Mouse (Mus musculus): ENCODE results near the gene Nck1. TPM values are rescaled to one million over a fixed set of nuclear protein-coding genes. Genes with fewer than 3 reads are reported as not detected.

Gene Nck1
- total RNA-seq, 1 experiment, result 15.8 TPM

DNA sequence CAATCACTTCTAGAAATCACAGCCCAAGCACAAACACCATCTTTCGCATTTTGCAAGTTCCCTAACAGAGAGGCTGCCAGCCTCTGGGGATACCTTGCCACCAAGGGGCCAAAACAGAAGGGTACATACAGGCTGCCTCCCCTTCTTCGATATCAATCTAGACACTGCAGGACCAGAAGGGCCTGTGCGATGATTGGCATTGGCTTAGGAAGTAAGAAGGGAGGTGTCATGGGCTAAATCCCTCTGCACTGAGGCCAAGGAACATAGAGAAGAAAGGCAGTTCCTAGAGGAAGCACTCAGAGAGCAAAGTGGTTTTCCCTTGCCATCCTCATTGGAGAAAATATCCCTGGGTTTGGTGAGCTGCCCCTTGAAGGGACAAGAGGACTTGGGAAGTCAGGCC, 76.3 kb downstream of the Nck1 start:
- no peak for DNase-seq (ENCODE audit: low read depth, low spot score)
- no peak for TF ChIP-seq ZNF384 (IDR thresholded peaks at IDR 0.05; ENCODE audit: low read depth, low read length)
- no peak for TF ChIP-seq HCFC1 (IDR thresholded peaks at IDR 0.05; ENCODE audit: borderline replicate concordance, insufficient read depth, low read length)
- no peak for TF ChIP-seq MAFK (IDR thresholded peaks at IDR 0.05; ENCODE audit: insufficient read depth, low read depth, low read length)
- TF ChIP-seq CHD2 (IDR thresholded peaks at IDR 0.05; ENCODE audit: low read depth, low read length), result no peak
- TF ChIP-seq ZC3H11A (IDR thresholded peaks at IDR 0.05; ENCODE audit: borderline replicate concordance, low read depth, low read length), result no peak
- Histone ChIP-seq H3K9ac (ENCODE audit: insufficient read depth, low read depth, low read length, poor library complexity, severe bottlenecking) (no peak overlapping the region), H3K36me3 (ENCODE audit: control insufficient read depth, insufficient read depth, low read length, poor library complexity, severe bottlenecking) (no peaks in the 10 kb centered on the region; the same call in 1 of the 2 replicates), H3K4me1 (ENCODE audit: control insufficient read depth in 2 of 2, insufficient read depth in 2 of 2, low read length in 2 of 2, poor library complexity in 1 of 2) (no peaks in the 10 kb centered on the region; a peak in 1 of 4 replicates), H3K4me3 (ENCODE audit: insufficient read depth in 1 of 2, low read depth in 1 of 2, low read length in 2 of 2, poor library complexity in 1 of 2, severe bottlenecking in 1 of 2) (no peak overlapping the region), H3K9me3 (ENCODE audit: control insufficient read depth, insufficient read depth, low read depth, low read length) (no peaks in the 10 kb centered on the region), H3K27ac (ENCODE audit: insufficient read depth, low read depth, low read length, poor library complexity, severe bottlenecking) (no peak overlapping the region)
- in situ Hi-C loops (cut with MboI; ENCODE audit: low sequenced_read_pairs in 2 of 2, unreplicated experiment in 2 of 2), result loop anchor here in 1 of 2 experiments (25.0 kb wide), 1 partner anchor 443 kb away; no protein-coding TSS in a partner anchor

GRCm38 (mm10) chr9:100468151-100468550, 77.8 kb downstream of the Nck1 start:
- H3K9ac ChIP-seq (ENCODE audit: insufficient read depth, low read depth, low read length, poor library complexity, severe bottlenecking), result no peak overlapping the region
- H3K9me3 ChIP-seq (ENCODE audit: control insufficient read depth, insufficient read depth, low read depth, low read length), result no peaks in the 10 kb centered on the region
- DNase-seq (ENCODE audit: low read depth, low spot score), result no peak
- H3K4me1 ChIP-seq (ENCODE audit: control insufficient read depth in 2 of 2, insufficient read depth in 2 of 2, low read length in 2 of 2, poor library complexity in 1 of 2), result no peaks in the 10 kb centered on the region; a peak in 1 of 4 replicates
- H3K27ac ChIP-seq (ENCODE audit: insufficient read depth, low read depth, low read length, poor library complexity, severe bottlenecking), result no peak overlapping the region
- TF ChIP-seq CHD2 (IDR thresholded peaks at IDR 0.05; ENCODE audit: low read depth, low read length) (no peak), ZNF384 (IDR thresholded peaks at IDR 0.05; ENCODE audit: low read depth, low read length) (no peak), MAFK (IDR thresholded peaks at IDR 0.05; ENCODE audit: insufficient read depth, low read depth, low read length) (no peak), ZC3H11A (IDR thresholded peaks at IDR 0.05; ENCODE audit: borderline replicate concordance, low read depth, low read length) (no peak), HCFC1 (IDR thresholded peaks at IDR 0.05; ENCODE audit: borderline replicate concordance, insufficient read depth, low read length) (no peak)
- H3K36me3 ChIP-seq (ENCODE audit: control insufficient read depth, insufficient read depth, low read length, poor library complexity, severe bottlenecking), result no peaks in the 10 kb centered on the region; the same call in 1 of the 2 replicates
- no peak overlapping the region for H3K4me3 ChIP-seq (ENCODE audit: insufficient read depth in 1 of 2, low read depth in 1 of 2, low read length in 2 of 2, poor library complexity in 1 of 2, severe bottlenecking in 1 of 2)
- in situ Hi-C loops (cut with MboI; ENCODE audit: low sequenced_read_pairs in 2 of 2, unreplicated experiment in 2 of 2), result loop anchor here in 1 of 2 experiments (25.0 kb wide), 1 partner anchor 444 kb away; no protein-coding TSS in a partner anchor

- Histone ChIP-seq H3K27ac (ENCODE audit: insufficient read depth, low read depth, low read length, poor library complexity, severe bottlenecking) (no peak overlapping the region), H3K36me3 (ENCODE audit: control insufficient read depth, insufficient read depth, low read length, poor library complexity, severe bottlenecking) (no peaks in the 10 kb centered on the region; the same call in 1 of the 2 replicates), H3K4me1 (ENCODE audit: control insufficient read depth in 2 of 2, insufficient read depth in 2 of 2, low read length in 2 of 2, poor library complexity in 1 of 2) (no peaks in the 10 kb centered on the region; a peak in 1 of 4 replicates), H3K4me3 (ENCODE audit: insufficient read depth in 1 of 2, low read depth in 1 of 2, low read length in 2 of 2, poor library complexity in 1 of 2, severe bottlenecking in 1 of 2) (no peak overlapping the region), H3K9me3 (ENCODE audit: control insufficient read depth, insufficient read depth, low read depth, low read length) (no peaks in the 10 kb centered on the region), H3K9ac (ENCODE audit: insufficient read depth, low read depth, low read length, poor library complexity, severe bottlenecking) (no peak overlapping the region)
- no peak for TF ChIP-seq ZNF384 (IDR thresholded peaks at IDR 0.05; ENCODE audit: low read depth, low read length)
- no peak for TF ChIP-seq MAFK (IDR thresholded peaks at IDR 0.05; ENCODE audit: insufficient read depth, low read depth, low read length)
- no peak for TF ChIP-seq ZC3H11A (IDR thresholded peaks at IDR 0.05; ENCODE audit: borderline replicate concordance, low read depth, low read length)
- TF ChIP-seq CHD2 (IDR thresholded peaks at IDR 0.05; ENCODE audit: low read depth, low read length), result no peak
- TF ChIP-seq HCFC1 (IDR thresholded peaks at IDR 0.05; ENCODE audit: borderline replicate concordance, insufficient read depth, low read length), result no peak
- DNase-seq (ENCODE audit: low read depth, low spot score), result no peak
- in situ Hi-C loops (cut with MboI; ENCODE audit: low sequenced_read_pairs in 2 of 2, unreplicated experiment in 2 of 2), result loop anchor here in 1 of 2 experiments (25.0 kb wide), 1 partner anchor 445 kb away; no protein-coding TSS in a partner anchor
These were observed 78.3 kb downstream of the Nck1 start for GRCm38 (mm10) chr9:100467653-100468052.

GRCm38 (mm10) chr9:100466743-100467142, 79.2 kb downstream of the Nck1 start:
- no peak for TF ChIP-seq CHD2 (IDR thresholded peaks at IDR 0.05; ENCODE audit: low read depth, low read length)
- no peak for TF ChIP-seq ZNF384 (IDR thresholded peaks at IDR 0.05; ENCODE audit: low read depth, low read length)
- TF ChIP-seq MAFK (IDR thresholded peaks at IDR 0.05; ENCODE audit: insufficient read depth, low read depth, low read length), result no peak
- TF ChIP-seq ZC3H11A (IDR thresholded peaks at IDR 0.05; ENCODE audit: borderline replicate concordance, low read depth, low read length), result no peak
- no peak for TF ChIP-seq HCFC1 (IDR thresholded peaks at IDR 0.05; ENCODE audit: borderline replicate concordance, insufficient read depth, low read length)
- Histone ChIP-seq H3K36me3 (ENCODE audit: control insufficient read depth, insufficient read depth, low read length, poor library complexity, severe bottlenecking) (no peaks in the 10 kb centered on the region; the same call in 1 of the 2 replicates), H3K4me1 (ENCODE audit: control insufficient read depth in 2 of 2, insufficient read depth in 2 of 2, low read length in 2 of 2, poor library complexity in 1 of 2) (no peaks in the 10 kb centered on the region; a peak in 1 of 4 replicates), H3K4me3 (ENCODE audit: insufficient read depth in 1 of 2, low read depth in 1 of 2, low read length in 2 of 2, poor library complexity in 1 of 2, severe bottlenecking in 1 of 2) (no peak overlapping the region), H3K9me3 (ENCODE audit: control insufficient read depth, insufficient read depth, low read depth, low read length) (no peaks in the 10 kb centered on the region), H3K27ac (ENCODE audit: insufficient read depth, low read depth, low read length, poor library complexity, severe bottlenecking) (no peak overlapping the region), H3K9ac (ENCODE audit: insufficient read depth, low read depth, low read length, poor library complexity, severe bottlenecking) (no peak overlapping the region)
- in situ Hi-C loops (cut with MboI; ENCODE audit: low sequenced_read_pairs in 2 of 2, unreplicated experiment in 2 of 2), result loop anchor here in 1 of 2 experiments (25.0 kb wide), 1 partner anchor 446 kb away; no protein-coding TSS in a partner anchor
- DNase-seq (ENCODE audit: low read depth, low spot score), result no peak

Measured in ES-E14 (cell line).